Mouse (Mus musculus) frontal cortex, postnatal 10 days (tissue): ENCODE data around the gene Zfp9.
A peak's percentile ranks its signal among the peaks of the same experiment; 100 is the strongest.

Experiments
- DNase-seq, 2 experiments: peaks; one replicate each; pipeline ENCODE4 v3.0.0; 2022; ENCODE audit warnings: low spot score in 2 of 2, mixed read lengths in 1 of 2

The Zfp9 gene

DNA sequence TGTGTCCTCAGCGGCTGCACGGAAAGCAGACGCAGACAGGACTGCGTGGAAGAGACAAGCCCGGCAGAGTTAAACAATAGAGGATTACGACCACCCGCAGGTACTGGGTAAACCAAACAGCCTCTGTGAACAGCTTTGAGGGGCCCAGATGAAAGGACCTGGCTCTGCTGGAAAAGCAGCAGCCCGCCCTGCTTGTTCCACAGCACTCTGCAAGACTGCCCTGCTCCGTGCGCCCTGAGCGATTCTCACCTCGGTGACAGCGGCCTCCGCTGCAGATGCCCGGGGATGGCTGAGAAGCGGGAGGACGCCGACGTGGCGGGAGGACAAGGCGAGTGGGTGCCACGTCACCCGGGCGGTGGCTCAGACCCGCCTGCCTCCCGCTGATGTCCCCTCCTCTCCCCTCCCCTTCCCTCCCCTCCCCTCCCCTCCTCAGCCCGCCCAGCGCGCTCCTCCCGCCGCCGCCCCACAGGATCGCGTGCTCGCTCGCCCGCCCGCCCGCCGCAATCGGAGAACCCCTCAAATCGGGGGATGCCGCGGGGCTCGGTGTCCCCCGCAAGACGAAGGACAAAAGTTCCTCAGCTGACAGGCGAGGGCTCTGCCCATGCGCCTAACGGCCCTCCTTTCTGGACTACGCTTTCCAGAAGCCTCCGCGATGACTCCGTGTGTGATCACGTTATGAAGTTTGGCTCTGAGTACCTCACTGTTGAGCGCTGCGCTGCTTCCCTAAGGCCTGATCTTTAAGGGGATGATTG, at the start of gene Zfp9:
Gene Zfp9, minus strand, starts transcription at position 364 of the 752 bp plus-strand sequence.
- DNase-seq: peak; percentile 75 to 83

DNA sequence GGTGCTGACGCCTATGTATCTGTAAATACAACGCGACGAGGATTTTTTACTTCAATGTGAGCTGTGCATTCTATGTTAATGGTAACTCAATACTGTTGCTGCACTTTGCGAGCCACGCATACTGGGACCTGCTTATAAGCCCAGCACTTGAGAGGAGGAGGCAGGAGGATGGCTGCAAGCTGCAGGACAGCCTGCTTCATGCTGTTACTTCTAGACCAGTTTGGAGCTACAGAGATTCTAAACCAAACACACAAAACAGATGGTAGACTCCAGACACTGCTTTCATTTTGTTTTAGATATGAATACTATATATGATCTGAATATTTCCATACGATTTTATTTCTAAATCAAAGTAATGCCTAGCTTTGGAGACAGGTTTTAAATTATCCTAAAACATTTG, 41.5 kb upstream of the Zfp9 start:
- no peak for DNase-seq

DNA sequence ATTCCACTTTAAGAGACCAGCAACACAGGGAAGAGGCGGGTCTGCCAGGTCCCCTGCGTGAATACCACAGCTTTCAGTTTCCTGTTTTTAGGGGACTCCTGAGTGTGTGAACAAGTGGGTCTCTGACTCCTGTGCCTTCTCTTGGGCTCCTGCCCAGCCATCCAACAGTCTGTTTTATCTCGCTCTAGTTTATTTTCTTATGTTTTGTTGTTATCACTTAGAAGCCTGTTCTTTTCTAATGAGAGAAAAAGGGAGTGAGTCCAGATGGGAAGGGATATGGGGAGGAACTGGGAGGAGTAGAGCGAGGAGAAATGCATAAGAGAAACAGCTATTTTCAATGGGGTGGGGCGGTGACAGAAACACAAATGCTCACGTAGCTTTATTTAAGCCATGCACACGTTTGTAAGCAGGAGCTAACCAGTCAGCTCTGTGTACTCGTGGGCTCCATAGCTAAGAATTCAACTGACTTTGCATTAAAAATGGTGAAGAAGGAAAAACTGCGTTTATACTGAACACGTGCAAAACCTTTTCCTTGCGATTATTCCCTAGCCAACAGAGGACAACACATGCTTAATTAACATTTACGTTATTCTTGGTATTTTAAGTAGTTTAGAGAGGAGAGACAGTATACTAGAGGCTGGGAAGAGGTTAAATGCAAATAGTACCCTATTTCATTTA, 34.4 kb upstream of the Zfp9 start:
- no peak for DNase-seq

DNA sequence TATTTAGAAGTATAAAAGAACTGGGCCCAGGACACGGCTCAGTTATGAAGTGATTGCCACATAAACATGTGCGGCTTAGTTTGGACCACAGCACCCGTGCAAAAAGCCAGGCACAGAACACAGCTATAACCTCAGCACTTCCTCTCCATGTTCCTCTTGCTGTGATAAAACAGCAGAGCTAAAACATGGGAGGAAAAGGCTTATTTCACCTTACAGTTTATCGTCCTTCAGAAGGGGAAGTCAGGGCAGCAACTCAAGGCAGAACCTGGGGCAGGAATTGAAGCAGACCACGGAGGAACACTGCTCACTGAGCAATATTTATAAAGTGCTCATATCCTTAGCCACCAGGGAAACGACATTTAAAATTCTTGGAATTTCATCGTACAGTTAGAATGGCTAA, 19.9 kb upstream of the Zfp9 start:
- no peak for DNase-seq

DNA sequence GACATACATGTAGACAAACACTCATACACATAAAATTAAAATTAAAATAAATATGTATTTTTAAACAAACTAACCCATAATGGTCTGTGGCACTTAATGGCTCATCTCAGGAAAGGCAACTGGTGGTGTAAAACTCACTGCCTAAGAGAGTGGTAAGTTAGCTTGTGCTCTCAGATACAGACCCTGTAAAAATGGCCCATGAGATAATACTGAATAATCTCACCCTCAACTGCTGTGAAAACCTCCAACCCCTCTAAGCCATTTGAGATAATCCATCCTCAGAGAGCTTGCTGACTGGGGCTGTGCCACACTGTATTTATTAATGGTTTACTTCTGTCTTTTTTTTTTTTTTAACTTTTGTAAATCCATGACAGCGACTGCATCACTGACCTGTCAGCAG, 3.0 kb upstream of the Zfp9 start:
- DNase-seq: no peak

DNA sequence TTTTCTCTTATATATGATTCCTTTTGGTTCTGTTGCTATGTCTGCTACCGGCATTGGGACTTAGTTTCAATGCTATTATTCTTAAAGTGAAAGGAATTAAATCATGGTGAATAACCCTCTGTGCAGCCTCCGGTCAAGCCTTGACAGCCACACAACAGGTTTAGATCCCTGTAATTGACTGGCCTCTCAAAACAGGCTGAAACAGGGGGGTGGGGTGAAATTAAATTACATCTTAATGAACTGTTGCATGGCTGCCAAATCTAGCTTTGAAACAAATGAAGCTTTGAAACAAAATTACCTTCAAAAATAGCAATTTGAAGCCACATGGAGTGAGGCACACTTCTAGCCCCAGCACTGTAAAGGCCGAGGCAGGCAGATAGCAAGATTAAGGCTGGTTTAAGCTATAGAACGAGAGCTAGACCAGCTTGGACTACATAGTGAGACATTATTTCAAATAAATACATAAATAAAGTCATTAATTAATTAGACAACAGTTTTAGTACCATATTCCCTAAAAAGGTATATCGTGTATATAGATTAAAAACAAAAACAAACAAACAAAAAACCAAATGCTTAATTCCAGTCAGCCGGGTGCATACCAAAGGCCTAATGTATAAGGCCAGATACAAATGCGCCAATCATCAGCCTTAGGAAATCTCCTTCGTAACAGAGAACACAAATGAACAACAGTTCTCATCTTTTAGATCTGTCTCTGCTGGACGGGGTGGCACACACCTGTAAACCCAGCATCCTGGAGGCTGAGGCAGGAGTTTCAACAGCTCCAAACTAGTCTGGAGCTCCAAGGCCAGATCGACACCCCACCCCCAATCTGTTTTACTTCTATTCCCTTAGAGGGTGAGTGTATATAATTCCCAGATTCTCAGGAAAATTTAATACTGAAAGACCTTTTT, 990 bp downstream of the Zfp9 start:
- DNase-seq: no peak

DNA sequence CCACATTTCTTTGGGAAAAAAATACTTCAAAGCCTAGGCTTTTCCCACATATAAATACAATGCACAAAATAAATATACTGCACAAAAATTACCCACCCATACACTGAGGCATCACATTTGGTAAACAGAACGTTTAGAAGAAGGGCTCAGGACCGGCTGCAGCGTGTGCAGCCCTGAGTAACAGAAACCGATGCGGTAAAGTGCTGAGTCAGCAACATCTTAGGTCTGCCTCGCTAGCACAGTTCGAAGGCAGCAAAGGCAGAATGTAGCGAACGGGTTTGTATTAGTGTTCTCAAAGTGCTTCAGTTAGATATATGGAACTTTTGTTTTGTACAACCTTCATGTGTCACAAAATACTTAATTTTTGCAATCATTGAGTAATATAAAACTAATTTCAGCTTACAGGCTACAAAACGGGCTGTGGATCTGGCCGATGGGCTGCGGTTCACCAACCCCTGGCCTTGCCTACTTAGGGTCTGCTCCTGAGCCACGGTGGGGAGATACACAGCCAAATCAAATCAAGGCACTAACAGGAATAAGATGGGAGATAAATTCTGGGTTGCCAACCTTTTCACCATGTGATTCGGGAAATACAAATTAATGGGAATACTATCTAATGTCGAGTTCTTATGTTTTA, 16.9 kb downstream of the Zfp9 start:
- no peak for DNase-seq

DNA sequence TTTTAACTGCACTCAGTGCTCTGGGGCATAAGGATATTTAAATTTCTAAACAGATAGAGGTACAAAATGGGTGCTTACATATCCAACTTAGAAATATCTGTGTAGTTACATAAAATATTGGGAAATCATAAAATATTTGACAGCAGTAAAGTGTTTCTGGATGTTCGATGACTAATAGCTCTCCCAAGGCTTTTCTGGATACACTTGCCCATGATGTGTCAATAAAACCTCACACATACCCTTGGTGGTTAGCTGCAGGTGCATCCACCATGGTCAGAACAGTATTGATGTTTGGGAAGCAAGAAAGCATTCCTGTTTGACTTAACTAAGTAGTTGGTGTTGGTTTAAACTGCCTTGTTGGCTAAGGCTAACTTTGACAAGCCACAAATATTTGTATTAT, 21.4 kb downstream of the Zfp9 start:
- no peak for DNase-seq

DNA sequence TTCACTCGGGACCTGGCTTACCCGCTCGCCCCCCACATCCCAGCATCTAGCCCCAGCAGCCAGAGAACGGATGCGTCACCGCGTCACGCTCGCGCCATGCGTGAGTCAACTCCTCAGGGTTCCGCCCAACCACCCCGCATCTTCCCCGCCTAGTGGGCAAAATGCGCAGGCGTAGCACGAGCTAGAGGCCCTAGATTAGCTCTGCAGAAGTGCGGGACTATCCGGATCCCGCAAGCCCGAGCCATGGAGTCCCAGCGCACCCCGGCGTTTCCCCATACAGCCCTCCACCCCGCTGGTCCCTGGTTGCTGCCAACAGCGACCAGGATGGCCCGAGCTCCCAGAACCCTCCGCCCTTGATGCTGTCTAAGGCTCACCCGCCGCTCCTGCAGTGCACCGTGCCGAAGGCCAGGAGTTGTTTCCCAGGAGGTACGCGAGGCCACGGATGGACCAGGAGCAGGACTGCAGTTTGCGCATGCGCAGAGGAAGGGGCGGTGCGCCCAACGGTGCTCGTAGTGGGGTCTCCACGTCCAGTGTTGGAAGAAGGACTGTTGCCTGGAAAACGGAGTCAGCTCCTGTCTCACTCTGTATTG, 24.0 kb downstream of the Zfp9 start, which contains the start of gene Zfp248:
Gene Zfp248, minus strand, starts transcription at position 487 of the 590 bp plus-strand sequence.
- DNase-seq: peak; percentile 90 to 92

DNA sequence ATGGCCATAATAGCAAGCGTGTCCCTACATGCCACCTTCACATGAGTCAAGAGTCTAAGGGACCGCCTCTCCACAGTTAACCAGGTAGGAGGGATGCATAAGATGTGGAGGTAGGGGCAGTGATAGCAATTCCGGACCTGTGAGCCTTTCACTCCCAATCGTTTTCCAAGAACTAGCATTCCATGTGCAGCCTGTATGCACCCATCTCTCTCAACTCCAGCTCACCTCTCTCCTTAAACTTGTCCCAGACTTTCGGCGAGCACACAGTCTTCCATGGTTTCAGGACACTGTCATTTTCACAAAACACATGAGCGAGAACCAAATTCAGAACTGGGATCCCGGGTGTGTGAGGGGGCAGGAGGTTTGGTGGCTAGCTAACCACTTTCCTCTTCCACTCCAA, 24.7 kb downstream of the Zfp9 start:
- no peak for DNase-seq

DNA sequence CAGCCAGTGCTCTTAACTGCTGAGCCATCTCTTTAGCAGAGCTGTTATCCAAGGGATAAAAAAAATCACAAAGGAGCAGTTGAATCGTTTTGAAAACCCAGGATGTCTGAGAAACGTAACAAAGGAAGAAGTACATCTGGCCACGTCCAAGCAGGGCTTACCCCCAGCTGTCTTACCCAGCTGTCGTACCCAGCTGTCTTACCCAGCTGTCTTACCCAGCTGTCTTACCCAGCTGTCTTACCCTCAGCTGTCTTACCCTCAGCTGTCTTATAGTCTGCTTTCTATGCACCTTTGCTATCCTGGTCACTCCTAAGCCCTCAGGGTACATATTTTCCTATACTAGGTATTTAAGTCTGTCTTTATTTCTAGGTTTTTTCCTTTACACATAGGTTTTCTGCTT, 47.6 kb downstream of the Zfp9 start:
- DNase-seq: no peak

DNA sequence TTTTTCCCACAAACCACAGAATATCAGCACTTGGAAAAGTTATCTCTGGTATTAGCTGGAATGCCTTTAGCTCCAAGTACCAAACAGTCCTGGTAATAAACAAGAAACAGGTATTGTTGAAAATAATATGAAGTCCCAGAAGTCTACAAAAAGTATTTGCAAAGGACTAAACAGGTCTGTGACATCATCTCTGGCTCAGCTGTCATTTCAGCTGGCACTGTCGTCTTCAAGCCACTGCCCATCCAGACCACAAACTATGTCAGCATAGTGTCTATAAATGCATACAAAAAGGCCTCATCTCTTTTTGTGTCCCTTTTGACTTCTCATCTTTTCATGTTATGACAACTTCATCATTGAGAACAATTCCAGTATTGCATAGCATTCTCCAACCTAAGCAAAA, 52.5 kb downstream of the Zfp9 start:
- DNase-seq: no peak

DNA sequence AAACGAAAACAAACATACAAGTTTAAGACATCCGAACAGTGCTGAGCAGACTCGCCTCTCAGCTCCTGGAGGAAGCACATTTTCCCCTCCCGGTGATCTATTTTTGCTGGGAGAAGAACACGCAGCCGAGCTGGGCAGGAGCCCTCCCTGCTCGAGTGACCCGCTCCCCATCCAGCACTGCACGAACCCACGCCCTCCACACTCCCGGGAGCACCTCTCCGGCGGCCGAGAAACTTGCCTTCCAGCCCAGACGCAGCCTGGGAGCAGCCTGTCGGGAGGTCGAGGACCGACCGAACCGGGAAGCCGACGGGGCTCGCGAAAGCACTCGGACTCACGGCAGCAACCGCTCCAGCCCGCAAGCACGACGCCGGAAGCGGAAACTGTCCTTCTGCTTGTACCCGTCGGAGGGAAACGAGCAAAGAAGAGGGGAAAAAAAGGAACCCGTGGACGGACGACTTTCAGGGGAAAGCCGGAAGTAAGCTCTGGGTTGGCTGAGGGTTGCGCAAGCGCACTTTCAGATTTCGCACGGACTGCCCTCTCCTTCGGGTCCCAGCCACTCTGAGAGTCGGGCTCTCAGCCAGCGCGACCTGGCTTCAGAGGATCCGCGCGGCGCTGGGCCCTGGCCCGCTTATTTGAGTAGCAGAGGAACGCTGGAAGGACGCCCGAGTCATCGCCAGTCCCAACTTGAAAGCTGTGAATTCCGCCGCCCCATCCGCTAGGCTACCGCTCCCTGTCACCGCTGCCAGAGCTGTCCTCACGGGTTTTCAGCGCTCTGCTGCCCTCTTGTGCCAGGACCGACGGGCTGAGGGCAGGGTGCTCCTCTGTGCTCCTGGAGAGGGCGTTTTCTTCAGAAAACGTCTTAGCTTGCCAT, 59.8 kb downstream of the Zfp9 start, which contains the start of gene Bms1:
Gene Bms1, minus strand, starts transcription at position 425 of the 871 bp plus-strand sequence.
- peak; percentile 87 to 95 for DNase-seq
